Mouse (Mus musculus): ENCODE measurements around the gene Hist1h4m.
"Not testable (repeated sequence)": the region's sequence is repeated elsewhere in the genome, so short reads cannot be mapped to it uniquely, and the experiment has no call there.

The Hist1h4m gene

DNA sequence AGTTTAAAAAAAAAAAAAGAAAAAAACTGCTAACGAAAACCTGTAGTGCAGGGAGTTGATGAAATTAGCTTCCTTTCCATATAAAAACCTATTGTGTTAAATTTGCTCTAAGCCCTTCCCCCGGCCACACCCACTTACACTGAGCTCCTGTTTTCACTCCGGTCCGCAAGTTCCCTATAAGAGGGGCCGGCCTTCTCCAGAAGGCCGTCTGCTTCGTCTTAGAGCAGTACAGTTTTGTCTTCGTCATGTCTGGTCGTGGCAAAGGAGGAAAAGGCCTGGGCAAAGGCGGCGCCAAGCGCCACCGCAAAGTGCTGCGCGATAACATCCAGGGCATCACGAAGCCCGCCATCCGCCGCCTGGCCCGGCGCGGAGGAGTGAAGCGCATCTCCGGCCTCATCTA, at the start of gene Hist1h4m:
Hist1h4m (plus strand) TSS at position 208 of the 400 bp plus-strand sequence.
- not testable (repeated sequence) for DNase-seq

DNA sequence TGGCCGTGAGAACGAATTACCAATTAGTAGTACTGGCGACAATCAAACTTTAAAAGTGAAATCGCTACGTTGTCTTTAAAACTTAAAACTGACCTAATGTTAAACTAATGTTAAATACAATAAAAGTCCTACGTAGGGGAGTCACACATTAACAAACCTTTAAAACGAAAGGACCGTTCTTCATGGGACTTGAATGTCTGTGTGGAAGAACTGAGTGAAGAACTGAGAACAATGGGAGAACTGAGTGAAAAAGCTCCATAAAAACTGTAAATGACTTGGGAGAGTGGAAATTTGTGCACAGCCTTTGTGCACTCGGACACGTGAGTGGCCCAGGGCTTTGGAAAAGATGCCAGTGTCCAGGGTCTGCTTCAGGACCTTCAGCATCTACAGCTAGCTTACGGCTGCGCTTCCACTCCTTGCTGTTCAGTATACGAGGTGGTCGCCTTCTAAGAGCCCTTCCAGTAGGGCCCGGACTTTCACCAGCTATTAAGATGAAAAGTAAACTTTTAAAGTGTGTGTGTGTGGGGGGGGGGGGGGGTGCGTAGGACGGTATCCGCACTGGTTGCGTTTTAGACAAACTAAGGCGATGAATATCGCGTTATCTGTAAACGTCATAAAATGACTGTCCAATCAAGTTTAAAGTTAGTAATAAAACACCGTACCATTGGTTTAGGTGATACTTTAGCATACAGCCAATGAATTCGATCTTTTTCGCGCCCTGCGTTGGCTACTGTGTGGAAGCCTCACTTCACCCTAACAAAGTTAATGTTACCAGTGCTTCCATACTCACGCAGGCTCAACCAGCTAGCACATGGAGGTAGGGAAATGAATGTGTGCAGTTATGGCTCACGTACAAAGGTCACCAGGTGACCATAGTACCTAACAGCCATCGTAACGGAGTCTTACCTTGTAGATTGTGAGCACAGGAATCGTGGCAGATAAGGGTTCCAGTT, 32.5 kb upstream of the Hist1h4m start:
- peak; percentile 53 for DNase-seq

DNA sequence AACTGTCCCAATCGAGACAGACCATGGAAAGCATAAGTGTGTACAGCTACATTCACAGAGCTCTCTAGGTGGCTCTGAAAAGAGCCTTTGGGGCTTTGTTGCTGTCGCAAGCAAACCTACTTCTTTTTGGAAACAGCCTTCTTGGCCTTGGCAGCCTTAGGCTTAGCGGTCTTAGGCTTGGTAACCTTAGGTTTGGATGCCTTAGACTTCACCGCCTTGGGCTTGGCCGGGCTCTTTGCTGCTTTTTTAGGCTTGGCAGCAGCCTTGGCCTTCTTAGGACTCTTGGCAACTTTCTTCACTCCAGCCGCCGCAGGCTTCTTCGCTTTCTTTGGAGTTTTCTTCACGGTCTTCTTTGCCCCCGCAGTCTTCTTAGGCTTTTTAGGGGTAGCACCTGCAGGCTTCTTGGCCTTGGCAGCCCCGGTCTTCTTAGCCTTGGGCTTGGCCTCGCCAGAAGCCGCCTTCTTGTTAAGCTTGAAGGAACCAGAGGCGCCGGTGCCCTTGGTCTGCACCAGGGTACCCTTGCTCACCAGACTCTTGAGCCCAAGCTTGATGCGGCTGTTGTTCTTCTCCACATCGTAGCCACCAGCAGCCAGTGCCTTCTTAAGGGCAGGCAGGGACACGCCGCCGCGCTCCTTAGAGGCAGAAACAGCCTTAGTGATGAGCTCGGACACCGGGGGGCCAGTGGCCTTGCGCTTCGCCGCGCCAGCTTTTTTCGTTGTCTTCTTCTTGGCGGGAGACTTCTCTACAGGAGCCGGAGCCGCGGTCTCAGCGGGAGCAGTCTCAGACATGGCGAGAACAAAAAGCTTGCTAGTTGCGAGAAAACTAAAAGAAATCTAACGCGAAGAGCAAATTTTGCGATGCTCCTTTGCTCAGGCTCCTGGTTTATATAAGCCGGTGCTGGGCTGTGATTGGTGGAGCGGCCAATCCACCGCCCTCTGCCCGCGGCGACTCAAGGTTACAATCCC, 31.5 kb upstream of the Hist1h4m start, which contains the start of gene Hist1h1b:
Hist1h1b (minus strand) TSS at position 859 of the 965 bp plus-strand sequence.
- DNase-seq: peak; percentile 74

DNA sequence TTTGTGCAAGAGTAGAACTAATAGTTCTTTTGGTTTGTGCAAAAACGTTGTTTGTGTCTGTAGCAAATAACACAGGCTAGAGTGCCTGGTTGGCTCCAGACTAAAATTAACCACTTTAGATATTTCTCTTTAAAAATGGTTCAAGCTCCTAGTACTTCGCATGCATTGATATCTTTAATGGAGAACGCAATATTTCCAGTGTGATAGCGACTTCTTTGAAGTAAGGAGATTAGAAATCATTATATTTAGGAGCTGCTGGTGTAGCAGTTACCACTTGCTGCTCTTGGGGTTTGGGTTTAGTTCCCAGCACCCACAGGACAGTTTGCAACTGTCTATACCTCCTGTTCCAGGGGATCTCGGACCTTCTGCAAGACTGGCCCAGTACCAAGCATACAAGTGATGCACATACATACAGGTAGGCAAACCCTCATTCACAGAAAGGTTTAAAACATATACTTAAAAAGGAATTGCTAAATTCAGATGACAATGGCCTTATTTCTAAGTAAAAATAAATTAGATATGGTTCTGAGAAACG, 30.5 kb upstream of the Hist1h4m start:
- DNase-seq: no peak

DNA sequence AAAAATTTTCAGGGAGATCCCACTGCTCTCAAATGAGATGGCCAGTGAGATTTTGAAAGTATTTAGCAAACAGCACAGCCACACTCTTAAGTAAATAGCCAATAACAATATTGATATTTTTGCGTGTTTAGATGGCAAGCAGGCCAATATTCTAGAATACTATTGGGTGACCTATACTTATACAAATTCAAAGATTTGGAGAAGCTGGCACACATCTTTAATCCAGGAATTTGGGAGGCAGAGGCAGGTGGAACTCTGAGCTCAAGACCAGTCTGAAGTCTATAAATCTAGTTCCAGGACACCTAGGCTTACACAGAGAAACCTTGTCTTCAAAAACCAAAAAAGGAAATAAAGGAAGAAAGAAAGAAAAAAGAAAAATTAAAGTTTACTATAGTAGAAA, 29.9 kb upstream of the Hist1h4m start:
- no peak for DNase-seq

DNA sequence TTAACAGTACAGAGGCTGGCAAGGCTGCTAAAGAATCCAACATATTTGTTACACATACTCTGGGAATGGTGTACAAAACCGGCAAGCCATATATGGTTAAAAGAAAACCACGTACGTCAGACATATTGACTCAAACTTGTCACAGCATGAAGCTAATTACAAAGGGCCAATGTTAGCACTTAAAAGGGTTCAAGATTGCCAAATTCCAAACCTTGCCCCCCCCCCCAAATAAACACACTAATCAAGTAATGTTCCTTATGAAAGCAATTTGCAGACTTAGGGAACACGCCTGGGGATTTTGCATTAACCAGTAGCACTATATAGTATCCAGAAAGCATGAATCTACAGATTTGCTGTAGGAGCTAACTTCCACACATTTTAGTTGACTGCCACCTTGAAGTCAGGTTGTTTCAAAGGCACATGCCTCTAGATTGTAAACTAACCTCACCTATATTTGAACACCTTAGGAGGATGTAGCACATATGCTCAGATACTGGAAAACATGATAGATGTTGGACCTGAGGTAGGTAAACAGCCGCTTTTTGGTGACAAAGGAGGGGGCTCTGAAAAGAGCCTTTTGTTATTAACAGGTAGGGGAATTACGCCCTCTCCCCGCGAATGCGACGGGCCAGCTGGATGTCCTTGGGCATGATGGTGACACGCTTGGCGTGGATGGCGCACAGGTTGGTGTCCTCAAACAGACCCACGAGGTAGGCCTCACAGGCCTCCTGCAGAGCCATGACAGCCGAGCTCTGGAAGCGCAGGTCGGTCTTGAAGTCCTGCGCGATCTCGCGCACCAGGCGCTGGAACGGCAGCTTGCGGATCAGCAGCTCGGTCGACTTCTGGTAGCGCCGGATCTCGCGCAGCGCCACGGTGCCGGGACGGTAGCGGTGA, 28.9 kb upstream of the Hist1h4m start:
- peak; percentile 40 for DNase-seq

DNA sequence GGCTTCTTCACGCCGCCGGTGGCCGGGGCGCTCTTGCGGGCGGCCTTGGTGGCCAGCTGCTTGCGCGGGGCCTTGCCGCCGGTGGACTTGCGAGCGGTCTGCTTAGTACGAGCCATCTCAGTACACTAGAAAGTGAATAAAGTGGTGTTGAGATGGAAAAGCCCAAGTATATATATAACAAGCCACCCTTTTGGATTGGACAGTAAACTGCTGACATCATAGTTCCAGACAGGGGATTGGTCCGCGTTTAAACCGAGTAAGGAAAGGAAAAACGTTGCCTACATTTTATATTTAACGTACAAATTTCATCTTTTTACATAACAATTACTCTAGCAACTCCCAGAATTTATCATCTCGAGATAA, 28.3 kb upstream of the Hist1h4m start, which contains the start of gene Hist1h3i:
Hist1h3i (minus strand) TSS at position 116 of the 363 bp plus-strand sequence.
- peak; percentile 65 for DNase-seq

DNA sequence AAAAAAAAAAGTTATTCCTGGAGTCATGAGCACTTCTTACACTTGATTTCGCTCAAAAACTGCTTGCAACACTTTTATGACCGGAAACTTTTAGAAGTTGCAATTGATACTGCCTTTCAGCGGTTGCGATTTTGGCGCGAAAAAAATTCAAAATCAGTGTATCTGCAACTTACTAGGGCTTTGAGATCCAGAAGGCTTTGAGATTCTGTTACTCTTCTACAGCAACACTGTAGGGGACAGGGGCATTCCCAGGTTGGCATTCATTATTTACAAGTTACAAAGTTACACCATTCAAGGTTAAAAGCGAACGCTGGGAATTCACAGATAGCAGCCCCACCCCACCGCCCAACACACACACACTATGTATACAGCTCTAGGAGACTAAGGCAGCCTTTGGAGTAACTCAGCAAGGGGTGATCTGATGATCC, 27.8 kb upstream of the Hist1h4m start:
- no peak for DNase-seq

DNA sequence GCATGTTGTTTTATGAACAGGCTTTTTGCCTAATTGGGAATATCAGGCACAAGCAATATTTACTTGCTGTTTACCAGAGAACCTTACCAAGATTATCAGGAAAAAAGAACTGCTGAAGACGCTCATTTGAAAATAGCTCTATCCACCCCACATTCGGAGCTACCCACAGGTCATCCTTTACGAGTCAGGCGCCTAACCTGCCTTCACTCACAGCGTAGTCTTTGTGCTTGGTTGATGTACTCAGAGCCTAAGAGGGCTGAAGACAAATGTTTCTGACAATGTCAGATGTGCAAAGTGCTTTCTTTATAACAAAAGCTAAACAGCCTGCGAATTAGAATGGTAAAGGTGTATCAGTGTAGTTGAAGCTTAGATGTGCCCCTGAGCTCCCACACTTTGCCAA, 27.2 kb upstream of the Hist1h4m start:
- no peak for DNase-seq

DNA sequence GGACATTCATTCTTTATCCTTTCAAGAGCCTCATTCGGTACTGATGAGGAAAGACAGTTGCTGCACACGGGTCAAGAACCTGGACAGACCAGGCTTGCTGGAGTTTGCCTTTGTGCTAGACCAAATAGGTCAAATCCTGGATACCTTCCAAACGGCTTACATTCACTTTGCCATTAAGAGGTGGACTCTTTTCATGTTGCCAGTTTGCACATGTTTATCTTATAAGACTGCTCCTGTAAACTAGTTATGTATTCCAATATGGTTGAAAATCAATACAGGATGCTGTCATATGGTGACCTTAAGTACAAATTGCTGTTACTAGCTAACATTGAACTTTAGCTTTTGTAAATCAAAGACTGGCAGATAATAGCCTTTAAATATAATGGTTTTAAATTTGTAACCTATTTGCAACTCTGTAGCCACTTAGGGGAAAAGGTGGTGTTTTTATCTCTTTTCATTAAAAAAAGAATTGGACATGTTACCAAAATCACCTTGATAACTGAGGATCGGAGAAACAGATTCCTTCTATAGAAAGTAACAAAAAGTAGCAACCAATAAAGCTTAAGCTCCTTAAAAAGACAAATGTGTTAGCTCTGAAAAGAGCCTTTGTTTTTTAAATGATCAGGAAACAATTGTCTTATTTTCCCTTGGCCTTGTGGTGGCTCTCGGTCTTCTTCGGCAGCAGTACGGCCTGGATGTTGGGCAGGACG, 25.2 kb upstream of the Hist1h4m start:
- no peak for DNase-seq

DNA sequence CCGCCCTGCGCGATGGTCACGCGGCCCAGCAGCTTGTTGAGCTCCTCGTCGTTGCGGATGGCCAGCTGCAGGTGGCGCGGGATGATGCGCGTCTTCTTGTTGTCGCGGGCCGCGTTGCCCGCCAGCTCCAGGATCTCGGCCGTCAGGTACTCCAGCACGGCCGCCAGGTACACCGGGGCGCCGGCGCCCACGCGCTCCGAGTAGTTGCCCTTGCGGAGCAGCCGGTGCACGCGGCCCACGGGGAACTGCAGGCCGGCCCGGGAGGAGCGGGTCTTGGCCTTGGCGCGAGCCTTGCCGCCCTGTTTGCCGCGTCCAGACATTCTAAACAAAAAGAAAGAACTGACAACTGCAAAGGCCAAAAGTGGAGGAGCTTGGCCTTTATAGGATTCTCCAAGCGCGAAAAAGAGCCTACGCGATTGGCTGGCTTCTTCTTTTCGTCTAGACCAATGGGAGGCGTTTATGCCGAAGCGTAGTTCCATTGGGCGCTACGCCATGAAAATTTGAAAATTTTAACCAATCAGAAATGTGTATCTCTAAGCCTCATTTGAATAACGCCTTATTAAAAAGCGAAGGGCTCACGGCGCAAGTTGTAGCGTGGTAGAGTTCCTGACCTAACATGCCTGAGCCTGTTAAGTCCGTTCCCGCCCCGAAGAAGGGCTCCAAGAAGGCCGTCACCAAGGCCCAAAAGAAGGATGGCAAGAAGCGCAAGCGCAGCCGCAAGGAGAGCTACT, 24.5 kb upstream of the Hist1h4m start, which contains the start of the genes Hist1h2an and Hist1h2bp:
Hist1h2an (minus strand) TSS at position 320 of the 731 bp plus-strand sequence.
Hist1h2bp (plus strand) TSS at position 563 of the 731 bp plus-strand sequence.
- peak; percentile 93 for DNase-seq

DNA sequence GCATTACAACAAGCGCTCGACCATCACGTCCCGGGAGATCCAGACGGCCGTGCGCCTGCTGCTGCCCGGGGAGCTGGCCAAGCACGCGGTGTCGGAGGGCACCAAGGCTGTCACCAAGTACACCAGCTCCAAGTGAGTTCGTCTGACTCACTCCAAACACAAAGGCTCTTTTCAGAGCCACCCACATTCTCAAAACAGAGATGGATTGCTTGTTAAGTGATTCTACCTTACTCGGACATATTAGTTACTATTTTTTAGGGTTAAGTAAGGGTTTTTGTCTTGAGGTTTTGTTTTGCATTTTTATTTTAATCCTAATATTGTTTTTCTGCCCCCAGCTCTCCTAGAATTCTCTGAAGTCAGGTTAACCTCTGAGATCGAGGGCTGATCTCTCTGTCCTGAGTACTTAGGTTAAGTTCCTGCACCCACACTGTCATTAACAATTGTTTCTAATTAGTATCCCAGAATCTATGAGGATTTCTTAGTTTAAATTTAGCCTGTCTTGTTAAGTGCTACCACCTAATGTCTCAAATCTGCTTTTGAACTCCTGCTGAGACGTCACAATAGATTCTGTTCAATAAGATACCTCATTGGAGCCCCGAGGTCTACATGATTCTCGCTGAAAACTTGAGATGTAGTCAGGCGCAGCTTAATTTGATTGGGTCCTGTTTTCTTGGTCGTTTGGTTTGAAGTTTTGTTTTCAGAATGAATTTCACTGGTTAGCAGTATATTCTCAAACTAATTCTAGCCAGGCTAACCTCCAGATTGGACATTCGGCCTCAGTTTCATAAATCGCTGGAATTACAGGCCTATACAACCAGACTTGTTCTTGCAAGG, 23.6 kb upstream of the Hist1h4m start:
- no peak for DNase-seq

DNA sequence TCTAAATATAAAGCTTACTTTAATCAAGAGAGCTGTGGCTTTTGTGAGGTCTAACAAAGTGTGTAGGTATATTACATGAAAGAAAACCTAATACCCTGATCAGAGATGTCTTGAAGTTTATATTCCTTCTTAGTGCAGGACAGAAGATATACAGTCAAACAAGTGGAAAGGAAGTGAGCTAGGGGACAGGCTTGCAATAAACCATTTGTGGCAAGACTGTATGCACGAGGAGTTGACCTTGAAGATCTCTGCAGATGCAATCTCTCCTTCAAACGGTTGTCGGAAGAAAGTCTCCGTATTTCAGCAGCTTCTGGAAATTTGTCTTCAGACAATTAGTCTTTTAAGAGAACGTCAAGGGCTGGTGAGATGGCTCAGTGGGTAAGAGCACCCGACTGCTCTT, 21.6 kb upstream of the Hist1h4m start:
- no peak for DNase-seq

DNA sequence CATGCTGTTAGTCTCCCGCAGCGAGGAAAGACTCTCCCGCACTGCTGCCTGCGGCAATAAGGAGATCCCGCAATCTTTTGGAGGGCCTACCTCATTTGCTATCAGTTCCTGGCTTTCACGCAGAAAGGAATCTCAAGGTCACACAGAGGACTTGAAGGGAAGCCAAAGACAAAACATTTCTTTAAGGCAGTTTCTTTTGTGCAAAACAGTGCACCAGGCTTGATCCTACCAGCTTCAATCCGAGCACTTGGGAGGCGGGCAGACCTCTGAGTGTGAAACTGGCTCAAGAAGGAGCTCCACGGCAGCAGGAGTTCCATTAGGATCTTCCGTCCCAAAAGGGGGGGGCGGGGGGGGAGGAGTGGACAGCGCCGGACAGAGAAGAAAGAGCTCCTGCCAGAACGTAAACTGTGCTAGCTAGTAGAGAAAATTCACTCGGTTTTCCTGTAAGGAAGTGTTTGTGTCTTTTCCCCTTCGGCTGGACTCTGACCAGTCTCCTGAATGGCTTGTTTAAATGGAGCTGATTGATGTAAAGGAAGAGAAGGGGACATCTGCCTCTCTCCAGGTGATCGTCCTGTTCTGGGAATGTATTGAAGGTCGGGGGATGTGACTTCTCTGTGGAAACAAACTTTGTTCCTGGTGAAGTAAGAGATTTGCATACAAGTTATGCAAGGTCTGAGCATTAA, 20.8 kb upstream of the Hist1h4m start:
- no peak for DNase-seq

DNA sequence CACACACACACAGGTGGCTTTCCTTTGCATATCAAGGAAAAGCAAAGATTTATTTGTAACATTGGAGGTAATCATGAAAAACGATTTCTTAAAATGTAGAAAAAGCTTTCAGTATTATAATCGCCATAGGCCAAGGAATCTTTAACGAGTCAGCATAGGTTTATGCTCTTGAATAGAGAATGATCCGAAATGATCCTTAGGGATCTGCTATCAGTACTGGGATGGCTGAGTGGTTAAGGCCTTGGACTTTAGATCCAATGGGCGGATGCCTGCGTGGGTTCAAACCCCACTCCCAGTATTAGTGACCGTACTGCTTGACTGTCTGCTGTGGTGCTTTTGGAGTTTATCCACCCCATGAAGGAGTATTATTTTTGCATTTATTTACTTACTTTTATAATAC, 16.0 kb upstream of the Hist1h4m start:
- no peak for DNase-seq

DNA sequence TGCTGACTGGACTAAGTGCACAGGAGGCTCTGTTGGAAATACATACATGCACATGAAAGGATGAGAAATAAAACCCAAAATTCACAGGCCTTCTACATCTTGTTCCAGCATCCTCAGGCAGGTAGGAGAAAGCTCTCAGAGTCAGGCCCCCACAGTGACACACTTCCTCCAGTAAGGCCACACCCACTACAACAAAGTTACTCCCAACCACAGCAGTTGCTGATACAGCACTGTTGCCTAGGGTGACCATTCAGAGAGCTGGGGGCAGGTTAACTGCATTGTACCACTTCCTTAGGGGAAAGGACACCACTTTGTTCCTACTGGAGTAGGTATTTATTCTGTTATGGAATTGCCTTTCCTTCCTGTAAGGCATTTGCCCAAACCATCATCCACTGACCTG, 14.4 kb upstream of the Hist1h4m start:
- not testable (repeated sequence) for DNase-seq

DNA sequence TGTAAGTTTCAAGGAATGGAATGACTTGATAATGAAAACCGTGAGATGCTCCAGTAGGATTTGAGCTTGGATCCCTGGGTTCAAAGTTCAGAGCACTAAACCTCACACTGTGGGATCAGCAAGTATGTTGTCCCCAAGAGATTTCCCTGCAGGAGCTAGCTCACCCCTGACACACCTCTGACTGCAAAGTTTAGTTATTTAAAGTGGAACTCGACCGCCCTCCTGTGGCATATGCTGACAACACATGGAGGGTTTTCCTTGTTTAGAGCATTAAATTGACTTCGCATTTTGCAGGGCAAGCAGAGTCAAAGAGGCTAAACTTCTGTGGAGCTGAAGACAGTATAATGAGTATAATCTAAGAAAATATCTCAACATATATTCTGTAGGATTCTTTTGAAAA, 8.5 kb upstream of the Hist1h4m start:
- not testable (repeated sequence) for DNase-seq

DNA sequence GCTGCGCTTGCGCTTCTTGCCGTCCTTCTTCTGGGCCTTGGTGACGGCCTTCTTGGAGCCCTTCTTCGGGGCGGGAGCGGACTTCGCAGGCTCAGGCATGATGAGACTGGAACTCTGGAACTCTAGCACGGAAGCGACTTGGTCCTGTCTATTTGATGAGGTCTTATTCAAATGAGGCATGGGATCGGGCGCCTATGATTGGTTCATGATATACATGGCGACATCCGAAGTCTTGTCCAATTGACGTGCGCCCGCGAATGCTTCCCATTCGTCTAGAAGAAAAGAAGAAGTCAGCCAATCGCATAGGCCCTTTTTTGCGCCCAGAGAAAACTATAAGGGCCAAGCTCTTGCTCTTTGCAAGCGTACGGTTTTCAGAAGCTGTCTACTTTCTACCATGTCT, 1.5 kb upstream of the Hist1h4m start, which contains the start of the genes Hist1h2bq and Hist1h2ao:
Hist1h2bq (minus strand) TSS at position 125 of the 400 bp plus-strand sequence.
Hist1h2ao (plus strand) TSS at position 393 of the 400 bp plus-strand sequence.
- not testable (repeated sequence) for DNase-seq

Measured in cerebellum, adult 8-10 months (tissue).